Mouse (Mus musculus): ENCODE data around the gene Pus3.

- TF ChIP-seq POLR2A (IDR thresholded peaks at IDR 0.05; ENCODE audit: borderline replicate concordance, low read depth, low read length) (no peak), CTCF (IDR thresholded peaks at IDR 0.05; ENCODE audit: low read depth, low read length) (no peak)
These were observed 29.3 kb upstream of the Pus3 start for GRCm38 (mm10) chr9:35529141-35529540.

Data from bone marrow macrophage, adult 2 months (primary cell).